Mouse (Mus musculus) thymus, postnatal 10 days (tissue): Measurements from ENCODE around the gene Rnf224.
"Not testable (repeated sequence)": the region's sequence is repeated elsewhere in the genome, so short reads cannot be mapped to it uniquely, and the experiment has no call there.

Source experiments
- DNase-seq, 2 experiments: peaks; one replicate each; pipeline ENCODE4 v3.0.0; 2021; ENCODE audit warnings: low spot score in 2 of 2

Gene Rnf224

DNA sequence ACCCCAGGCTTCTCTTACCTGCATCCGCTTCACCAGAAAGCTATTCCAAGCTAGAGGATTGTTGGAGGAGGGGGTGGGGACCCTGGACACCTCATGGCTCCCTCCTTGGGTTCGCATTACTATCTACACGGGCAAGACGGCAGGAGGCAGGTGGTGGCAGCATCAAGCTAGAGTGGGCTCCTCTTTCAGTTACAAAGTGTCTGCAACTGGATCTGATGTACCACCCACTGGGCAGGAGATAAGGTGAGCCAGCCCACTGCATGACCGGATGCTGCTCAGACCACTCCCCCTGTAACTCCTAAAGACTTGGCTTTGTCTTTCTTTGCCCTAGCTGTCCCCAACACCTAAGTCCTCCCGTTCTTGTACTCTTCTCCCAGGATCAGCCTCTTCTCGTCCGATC, at the start of gene Rnf224:
TSS of gene Rnf224 (minus strand) at position 174 of the 400 bp plus-strand sequence.
- no peak for DNase-seq

DNA sequence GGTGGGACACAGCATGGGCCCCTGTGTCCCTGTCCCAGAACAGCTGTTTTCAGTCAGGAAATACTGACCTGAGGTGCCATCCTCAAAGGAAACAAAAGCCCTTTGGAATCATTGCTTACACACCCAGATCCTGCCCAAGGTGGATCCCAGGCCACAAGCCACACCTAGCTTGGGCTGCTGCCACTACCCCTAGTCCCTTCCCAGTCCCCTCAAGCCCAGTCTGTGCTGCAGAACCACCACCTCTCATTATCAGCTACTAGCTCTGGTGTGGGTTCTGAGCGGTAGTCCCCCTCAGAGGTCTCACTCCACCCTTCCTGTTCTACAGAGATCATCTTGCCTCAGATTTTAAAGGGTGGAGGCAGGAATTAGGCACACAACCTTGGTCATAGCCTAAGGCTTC, 49.7 kb upstream of the Rnf224 start:
- DNase-seq = no peak

DNA sequence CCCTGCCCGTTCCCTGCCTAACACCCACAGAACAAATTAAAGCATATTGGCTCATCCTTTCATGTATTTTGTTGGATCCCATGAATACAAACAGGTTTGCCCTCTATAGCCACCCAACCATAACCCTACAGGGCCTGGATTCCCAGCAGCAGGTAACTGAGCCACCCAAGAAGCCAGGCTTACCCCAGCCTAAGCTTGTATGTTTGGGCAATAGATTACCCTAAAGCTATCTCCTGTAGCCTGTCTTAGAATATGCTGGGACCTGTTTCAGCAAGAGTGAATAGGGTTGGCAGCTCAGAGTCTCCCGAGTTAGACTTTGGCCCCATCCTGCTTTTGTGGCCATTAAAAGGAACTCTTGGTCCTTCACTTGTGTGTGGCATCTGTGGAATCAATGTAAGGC, 49.0 kb upstream of the Rnf224 start:
- no peak for DNase-seq

DNA sequence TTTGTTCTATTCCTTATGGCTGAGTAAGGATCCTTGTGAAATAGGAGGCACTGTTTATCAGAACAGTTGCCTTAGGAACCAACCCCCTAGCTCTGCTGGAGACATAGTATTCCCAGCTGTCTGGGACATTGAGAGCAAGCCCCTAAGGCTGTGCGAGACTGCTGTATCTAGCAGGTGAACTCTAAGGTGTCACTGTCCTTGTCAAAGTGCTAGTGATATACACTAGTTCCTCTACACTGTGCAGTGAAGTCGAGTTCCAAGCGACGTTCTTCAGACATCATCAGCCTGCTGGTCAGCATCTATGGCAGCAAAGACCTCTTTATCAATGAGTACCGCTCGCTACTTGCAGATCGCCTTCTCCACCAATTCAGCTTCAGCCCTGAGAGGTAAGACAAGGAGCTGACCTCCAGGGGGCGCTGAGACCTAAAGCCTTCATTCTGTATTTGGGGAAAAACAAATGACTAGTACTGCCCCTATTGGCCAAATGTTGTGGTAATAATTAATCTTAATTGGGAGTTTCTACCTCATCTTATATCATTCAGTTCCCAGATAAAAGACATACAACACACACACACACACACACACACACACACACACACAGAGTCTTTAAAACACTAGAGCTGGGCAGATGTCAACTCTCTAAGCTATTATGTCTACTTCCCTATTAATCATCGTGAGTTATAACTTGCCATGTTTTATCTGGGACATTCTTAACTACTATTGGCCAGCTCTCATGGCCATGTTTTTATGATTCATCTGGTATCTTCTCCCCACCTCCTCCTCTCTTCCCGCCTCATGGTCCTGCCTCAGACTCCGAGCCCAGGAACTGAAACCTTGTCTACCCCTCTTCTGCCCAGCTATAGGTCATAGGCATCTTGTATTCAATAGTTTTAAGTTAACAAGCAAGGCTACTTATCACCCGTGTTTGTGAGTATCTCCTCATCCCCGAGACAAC, 42.6 kb upstream of the Rnf224 start:
- peak; percentile 54 to 78 for DNase-seq

DNA sequence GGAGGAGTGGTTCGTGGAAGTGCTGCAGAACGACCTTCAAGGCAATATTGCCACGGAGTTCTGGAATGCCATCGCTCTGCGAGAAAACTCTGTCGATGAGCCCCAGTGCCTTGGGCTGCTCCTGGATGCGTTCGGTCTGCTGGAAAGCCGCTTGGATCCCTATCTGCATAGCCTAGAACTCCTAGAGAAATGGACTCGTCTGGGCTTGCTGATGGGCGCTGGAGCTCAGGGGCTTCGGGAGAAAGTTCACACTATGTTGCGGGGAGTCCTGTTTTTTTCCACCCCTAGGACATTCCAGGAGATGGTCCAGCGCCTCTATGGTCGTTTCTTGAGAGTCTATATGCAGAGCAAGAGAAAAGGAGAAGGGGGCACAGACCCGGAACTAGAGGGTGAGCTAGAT, 36.4 kb upstream of the Rnf224 start:
- DNase-seq = no peak

DNA sequence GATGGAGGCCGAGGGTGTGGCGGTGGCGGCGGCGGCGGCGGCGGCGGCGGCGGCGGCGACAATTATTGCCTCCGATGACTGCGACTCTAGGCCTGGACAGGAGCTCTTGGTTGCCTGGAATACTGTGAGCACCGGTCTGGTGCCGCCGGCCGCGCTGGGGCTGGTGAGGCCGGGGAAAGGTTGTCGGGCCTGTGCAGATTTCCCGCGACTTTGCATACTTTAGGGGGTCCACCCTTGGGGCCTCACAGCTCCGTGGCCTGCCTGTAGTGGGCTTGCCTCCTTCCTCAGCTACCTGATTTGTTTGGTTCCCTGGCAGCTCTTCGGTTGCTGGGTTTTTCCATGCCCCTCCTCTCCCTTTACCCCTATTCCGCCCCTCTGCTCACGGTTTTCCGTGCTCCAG, 35.9 kb upstream of the Rnf224 start:
- DNase-seq = no peak

DNA sequence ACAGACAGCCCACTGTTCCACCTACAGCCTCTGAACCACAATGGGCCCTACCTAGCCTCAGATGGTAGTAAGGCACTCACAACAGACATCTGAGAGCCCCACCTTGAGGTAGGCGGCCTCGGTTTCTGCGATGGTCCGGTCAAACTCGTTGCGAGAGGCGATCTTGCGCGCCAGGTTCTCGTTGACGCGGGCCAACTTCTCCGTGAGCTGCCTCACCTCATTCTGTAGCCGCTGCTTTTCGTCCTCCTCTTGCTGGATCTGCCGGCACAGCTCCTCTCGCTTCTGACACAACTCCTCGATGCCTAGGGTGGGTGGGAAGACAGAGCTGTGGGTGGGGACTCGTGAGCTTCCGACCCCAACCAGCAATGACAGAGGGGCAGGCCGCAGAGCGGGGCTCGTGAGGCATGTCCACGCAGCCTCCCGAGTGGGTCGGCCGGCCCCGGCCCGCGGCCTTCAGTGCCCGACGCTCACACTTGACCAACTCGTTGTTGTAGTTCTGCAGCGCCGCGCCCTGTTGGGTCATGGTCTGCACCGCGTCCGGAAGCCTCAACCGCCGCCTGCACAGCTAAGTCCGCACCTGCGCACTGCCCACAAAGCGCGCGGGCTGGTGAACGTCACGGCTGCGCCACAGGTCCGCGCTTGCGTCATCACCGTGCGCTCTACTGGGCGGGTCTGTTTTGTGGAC, 35.4 kb upstream of the Rnf224 start, which contains the start of the genes Ssna1 and Anapc2:
TSS of gene Ssna1 (minus strand) at position 612 of the 685 bp plus-strand sequence.
TSS of gene Anapc2 (plus strand) at position 652 of the 685 bp plus-strand sequence.
- DNase-seq = peak; percentile 94 to 97

DNA sequence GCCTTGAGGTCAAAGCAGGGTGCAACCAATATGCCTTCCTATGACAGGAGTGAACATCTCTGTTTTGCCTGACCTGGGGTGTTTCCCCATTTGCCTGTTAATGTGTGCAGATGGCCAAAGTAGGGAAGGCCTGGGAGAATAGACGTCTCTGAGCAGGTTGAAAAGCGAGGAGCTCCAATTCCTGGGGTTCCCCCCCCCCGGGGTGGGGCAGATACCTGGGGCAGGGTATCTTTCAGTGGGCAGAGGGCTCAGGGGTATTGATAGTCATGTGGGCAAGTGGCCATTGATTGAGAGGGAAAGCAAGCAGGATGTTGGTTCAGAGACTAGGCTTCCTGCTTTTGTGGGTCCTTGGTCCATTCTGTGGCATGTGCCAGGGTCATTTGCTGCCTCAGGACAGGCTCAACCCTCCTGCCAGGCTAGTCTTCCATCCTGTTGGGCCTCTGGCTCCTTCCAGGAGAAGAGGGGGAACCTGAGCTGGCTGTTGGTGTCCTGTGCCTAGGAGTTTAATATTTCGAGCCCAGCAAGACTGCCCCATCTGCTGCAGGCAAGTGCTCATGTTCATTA, 31.2 kb upstream of the Rnf224 start:
- DNase-seq = no peak

DNA sequence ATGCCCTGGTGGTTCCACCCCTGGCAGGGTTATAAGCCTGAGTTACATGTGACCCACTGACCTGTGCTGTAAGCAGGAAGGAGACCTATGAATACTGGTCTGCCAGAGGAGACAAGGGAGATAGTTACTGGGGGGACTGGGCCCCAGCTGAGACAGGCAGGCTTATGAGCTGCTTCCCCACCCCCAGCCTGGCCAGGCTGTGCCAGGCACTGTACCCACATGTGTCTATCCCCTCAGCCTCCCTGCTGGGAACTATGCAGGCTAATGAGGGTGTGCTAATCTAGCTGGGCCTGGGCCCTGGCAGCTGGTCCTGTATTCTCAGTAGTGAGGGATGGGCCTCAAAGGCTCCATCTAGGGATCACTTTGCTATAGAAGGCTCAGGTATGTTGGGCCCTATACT, 30.7 kb upstream of the Rnf224 start:
- no peak for DNase-seq

DNA sequence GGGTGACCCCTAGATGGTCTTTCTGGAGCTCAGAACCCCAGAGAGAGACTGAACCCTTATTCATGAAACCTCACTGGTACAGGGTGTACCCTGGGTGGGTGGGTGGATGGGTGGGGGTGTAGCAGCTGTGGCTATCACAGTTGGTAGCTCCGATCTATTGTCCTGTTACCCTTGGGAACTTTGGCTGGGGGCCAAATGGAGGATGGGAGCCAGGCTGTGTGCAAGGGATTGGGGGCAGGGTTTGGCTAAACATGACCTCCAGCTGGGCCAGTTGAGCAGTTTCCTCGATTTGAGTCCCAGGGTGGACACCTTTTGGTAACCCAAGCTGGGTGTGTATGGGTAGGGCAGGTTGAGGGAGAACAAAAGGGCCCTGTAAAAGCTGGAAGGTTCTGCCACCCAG, 30.1 kb upstream of the Rnf224 start:
- DNase-seq = no peak

DNA sequence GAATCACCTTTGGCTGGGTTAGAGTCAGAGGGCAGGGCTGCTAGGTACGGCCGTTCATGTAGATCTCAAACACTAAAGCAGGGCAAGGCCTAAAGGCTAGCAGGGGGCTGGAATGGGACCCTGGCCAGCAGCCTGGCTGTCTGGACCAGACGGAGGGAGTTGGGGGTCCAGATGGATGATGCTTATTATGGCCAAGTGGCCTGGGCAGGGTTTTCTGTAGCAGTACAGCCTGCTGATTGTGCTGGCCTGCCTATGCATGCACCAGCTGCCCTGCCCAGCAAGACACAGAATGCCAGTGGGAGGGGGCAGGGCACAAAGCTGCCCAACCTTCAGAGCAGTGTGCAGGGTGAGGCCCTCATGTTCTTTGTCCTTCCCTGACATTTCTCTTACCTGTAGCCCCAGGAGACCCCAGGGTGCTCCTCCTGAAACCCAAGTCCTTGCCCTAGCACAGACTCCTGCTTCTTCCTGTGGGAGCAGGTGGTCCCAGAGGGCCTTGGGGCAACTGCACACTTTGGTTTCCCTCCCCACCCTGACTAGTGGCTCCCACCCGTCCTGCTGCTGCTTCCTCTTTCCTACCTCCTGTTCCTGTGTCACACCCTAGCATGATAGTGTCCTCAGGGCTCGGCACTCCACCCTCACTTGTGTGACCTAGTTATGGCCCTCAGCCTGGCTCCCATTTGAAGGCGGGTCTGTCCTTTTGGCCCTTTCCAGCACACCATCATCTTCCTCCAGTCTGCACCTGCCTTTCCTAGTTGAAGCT, 29.5 kb upstream of the Rnf224 start:
- DNase-seq = no peak

DNA sequence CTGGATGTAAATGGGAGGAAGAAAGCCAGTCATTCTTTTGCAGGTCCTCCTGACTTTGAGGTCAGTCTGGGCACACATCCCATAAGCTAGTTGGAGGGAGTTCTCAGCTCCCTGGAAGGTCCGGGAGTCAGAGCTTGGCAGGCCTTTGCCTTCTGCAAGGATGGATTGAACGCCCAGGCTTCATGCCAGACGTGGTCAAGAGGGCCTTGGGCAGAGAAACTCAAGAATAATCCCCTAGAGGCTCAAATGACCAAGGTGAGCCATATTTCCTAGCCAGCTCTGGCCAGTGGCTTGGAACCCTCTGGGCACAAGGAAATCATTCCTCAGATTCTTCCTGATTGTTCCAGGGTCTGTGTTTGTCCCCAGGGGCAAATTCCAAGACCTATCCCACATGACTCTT, 28.3 kb upstream of the Rnf224 start:
- no peak for DNase-seq

DNA sequence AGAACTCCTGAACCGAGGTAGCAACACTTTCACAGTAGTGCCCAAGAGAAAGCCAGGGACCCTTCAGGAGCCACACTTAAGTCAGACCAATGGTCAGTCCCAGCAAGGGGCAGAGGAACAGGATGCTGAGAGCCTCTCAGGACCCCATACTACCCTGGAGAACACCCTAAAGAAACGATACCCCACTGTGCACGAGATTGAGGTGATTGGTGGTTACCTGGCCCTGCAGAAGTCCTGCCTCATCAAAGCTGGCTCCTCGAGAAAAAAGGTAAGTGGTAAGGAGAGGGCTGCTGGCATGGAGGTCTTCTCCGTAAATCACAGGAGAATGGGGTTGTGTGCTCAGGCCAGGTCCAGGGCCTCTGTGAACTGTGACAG, 27.7 kb upstream of the Rnf224 start:
- no peak for DNase-seq

DNA sequence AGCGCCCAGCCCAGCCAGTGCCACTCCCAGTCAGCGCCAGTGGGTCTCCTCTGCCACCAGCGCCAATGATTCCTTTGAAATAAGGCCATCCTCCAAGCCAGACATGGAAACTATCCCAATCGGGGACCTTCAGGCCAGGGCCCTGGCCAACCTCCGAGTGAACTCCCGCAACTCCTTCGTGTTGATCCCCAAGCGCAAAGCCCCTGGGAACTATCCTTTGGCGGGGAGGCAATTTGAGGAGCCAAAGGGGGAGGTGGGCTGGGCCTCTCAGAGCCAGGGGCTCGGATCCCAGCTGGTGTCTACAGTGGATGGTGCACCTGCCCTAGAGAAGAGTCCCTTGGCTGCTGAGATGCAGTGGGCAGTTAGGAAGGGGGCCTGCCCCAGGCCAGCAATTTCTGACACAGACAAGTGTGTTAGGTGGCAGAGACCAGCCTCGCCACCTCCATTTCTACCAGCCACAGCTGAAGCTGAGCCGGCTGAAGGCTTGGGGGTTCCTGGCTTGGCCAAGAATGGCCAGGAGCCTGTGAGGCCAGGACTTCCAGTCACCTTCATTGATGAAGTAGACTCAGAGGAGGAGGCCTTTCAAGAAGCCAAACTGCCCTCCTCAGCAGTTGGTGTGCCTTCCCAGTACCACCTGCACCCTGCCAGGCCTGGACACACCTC, 27.2 kb upstream of the Rnf224 start:
- DNase-seq = no peak

DNA sequence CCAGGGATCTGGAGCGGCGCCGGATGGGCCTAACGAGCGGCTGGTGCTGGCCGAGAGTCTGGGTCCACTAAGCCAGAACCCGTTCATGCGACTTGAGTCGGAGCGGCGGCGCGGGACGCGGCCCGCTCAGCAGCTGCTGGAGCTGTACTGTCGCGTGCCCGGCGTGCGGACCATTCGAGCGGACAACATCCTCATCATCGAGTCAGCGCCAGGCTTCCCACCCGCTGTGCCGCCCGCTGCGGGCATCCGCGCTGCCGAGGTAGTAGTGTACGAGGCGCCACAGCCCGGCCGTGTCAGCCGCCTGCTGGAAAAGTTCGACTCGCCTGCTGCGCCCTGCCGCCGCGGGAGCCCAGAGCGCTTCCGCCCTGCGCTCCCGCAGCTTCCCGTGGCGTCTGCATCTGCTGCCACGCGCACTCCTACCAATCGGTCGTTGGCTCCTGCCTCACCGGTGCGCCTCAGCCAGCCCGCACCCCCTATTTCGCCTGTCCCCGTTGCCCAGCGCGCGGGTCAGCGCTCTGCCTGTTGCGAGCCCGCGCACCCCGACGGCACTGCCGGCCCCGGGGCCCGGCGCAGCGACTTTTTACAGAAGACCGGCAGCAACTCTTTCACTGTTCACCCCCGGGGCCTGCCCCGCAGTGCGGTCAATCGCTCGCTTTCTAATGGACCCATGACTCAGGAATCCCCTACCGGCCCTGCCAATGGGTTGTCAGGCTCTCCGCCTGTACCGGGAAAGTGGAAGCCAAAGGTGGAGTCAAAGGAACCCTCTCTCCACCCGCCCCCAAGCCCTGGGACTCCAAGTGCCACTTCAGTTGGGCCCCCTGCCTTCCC, 26.4 kb upstream of the Rnf224 start:
- peak; percentile 47 to 63 for DNase-seq

DNA sequence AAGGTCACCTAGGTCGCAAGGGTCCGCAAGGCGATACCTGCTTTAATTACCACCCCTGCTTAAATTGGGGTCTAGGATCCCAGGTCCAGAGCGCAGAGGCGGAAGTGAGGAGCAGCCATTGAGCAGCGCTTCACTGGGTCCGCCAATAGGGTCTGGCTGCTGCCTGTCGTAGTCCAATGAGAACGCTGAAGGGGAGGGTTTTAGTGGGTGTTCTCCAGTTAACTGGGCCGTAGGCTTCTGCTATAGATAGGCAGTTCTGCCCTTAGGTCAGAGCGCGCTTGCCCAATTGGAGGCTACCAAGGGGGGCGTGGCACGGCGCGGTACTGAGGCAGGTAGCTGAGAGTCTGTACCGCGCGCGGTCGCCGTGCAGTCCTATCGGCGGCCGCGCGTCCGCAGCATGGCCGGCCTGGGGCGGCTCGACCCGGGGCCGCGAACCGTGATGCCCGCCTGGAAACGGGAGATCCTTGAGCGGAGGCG, 25.7 kb upstream of the Rnf224 start, which contains the start of gene Tprn:
TSS of gene Tprn (plus strand) at position 328 of the 477 bp plus-strand sequence.
- DNase-seq = peak; percentile 92 to 94

DNA sequence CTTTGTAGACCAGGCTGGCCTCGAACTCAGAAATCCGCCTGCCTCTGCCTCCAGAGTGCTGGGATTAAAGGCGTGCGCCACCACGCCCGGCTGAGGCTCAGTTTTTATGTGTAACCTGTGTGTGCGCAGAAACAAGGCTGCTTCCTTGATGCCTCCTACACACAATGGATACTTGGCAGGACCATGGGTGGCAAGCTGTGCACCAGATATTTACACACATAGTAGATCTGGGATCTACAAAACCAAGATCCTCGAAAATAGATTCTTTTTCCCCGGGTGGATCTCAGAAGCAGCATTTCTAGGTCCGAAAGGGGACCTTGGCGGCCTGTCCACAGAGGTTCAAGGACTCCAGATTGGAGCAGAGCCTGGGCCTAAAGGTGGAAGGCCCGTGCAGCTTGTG, 25.3 kb upstream of the Rnf224 start:
- DNase-seq = no peak

DNA sequence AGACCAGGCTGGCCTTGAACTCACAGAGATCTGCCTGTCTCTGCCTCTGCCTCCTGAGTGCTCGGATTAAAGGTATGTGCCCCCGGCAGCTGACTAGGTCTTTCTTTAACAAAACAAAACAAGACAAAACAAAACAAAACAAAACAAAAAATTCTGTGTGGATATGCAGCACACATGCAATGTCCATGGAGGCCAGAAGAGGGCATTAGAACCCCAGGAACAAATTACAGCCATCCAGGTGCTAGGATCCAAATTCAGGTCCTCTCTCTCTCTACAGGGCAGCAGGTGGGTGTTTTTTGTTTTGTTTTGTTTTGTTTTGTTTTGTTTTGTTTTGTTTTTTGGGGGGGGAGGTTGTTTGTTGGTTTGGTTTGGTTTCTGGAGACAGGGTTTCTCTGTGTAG, 22.3 kb upstream of the Rnf224 start:
- DNase-seq = no peak

DNA sequence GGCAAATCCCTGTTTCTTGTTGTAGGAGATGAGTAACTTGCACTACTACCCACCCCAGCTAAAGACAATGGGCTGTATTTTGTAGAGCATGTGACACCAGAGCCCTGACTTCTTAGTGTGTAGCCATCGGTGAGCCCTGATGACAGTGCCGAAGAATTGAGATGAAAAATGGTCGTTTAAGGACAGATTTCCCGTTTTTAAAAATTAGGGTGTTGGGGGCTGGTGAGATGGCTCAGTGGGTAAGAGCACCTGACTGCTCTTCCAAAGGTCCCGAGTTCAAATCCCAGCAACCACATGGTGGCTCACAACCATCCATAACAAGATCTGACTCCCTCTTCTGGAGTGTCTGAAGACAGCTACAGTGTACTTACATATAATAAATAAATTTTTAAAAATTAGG, 20.7 kb upstream of the Rnf224 start:
- DNase-seq = not testable (repeated sequence)

DNA sequence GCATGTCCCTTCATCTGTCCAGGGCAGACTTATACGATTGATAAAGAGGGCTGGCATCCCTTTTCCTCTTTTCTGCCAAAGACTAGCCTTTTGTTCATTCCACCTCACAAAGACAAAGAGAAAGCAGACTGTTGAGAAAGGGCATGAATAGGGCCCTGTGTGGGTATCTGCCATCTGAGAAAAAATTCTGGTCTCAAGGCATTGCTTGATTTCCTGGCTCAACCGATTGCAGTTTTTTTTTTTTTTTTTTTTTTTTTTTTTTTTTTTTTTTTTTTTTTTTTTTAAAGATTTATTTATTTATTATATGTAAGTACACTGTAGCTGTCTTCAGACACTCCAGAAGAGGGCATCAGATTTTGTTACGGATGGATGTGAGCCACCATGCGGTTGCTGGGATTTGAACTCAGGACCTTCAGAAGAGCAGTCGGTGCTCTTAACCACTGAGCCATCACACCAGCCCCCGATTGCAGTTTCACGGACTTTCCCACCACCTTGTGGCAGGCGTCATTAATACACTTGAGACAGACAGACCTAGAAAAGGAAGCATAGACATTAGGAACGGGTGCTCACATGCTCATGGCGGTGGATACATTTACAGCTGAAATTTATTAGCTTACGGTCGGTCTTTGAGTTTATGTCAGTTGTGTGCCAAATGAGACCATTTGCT, 20.0 kb upstream of the Rnf224 start:
- peak; percentile 40 to 68 for DNase-seq
